Mouse (Mus musculus): Measurements from ENCODE around the gene Sgms1. TPM values are rescaled to one million over a fixed set of nuclear protein-coding genes. Genes with fewer than 3 reads are reported as not detected.
"Not testable (repeated sequence)": the region's sequence is repeated elsewhere in the genome, so short reads cannot be mapped to it uniquely, and the experiment has no call there.

Sgms1 gene
- polyA plus RNA-seq, 1 experiment = 15.8 TPM

DNA sequence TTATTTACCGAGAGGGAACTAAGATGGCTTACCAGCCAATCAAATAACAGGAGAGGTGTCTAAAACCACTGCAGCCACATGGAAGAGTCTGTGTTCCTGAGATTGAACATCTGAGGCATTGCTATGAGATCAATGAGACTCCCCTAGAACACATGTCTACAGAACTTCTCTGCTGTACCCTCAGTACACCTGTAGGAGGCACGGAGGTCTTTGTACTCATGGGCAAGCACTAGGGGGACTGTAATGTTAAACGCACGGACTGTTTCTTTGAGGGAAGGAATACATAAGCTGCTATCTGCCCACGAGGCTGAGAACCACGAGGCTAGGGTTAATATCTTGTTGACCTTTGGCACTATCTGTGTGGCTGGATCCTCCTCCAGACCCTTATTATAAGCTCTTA, 237.0 kb downstream of the Sgms1 start:
- WGBS = 81% methylated on average over 6 of the region's 6 CpGs
- no peak for DNase-seq (ENCODE audit: low read depth in 1 of 2, low spot score in 2 of 2)
- H3K36me3 ChIP-seq (ENCODE audit: control insufficient read depth, insufficient read depth, low read length) = peaks cover 15% of the 10 kb centered on the region
- H3K4me3 ChIP-seq (ENCODE audit: extremely low read depth, insufficient read depth, insufficient read length) = no peak overlapping the region
- no peaks in the 10 kb centered on the region for H3K27me3 ChIP-seq (ENCODE audit: control insufficient read depth, insufficient read depth, low read length)
- TF ChIP-seq POLR2A (IDR thresholded peaks at IDR 0.05; ENCODE audit: low read depth, low read length) (no peak), CTCF (IDR thresholded peaks at IDR 0.05; ENCODE audit: extremely low read depth, insufficient read depth, insufficient read length, insufficient replicate concordance) (no peak)
- no peak overlapping the region for H3K27ac ChIP-seq (ENCODE audit: insufficient read depth, low read length)
- H3K4me1 ChIP-seq (ENCODE audit: control insufficient read depth, insufficient read depth, insufficient read length) = no peaks in the 10 kb centered on the region

- DNase-seq (ENCODE audit: low read depth in 1 of 2, low spot score in 2 of 2) = no peak
- TF ChIP-seq CTCF (IDR thresholded peaks at IDR 0.05; ENCODE audit: extremely low read depth, insufficient read depth, insufficient read length, insufficient replicate concordance) (no peak), POLR2A (IDR thresholded peaks at IDR 0.05; ENCODE audit: low read depth, low read length) (no peak)
- WGBS = 61% methylated on average over 5 of the region's 5 CpGs
- no peaks in the 10 kb centered on the region for H3K27me3 ChIP-seq (ENCODE audit: control insufficient read depth, insufficient read depth, low read length)
- H3K4me3 ChIP-seq (ENCODE audit: extremely low read depth, insufficient read depth, insufficient read length) = no peak overlapping the region
- no peak overlapping the region for H3K27ac ChIP-seq (ENCODE audit: insufficient read depth, low read length)
- H3K4me1 ChIP-seq (ENCODE audit: control insufficient read depth, insufficient read depth, insufficient read length) = no peaks in the 10 kb centered on the region
- H3K36me3 ChIP-seq (ENCODE audit: control insufficient read depth, insufficient read depth, low read length) = peaks cover 11% of the 10 kb centered on the region
Measured at GRCm38 (mm10) chr19:32148710-32149109, 240.8 kb downstream of the Sgms1 start.

- Histone ChIP-seq H3K4me3 (ENCODE audit: extremely low read depth, insufficient read depth, insufficient read length) (no peak overlapping the region), H3K36me3 (ENCODE audit: control insufficient read depth, insufficient read depth, low read length) (peaks cover 11% of the 10 kb centered on the region), H3K4me1 (ENCODE audit: control insufficient read depth, insufficient read depth, insufficient read length) (no peaks in the 10 kb centered on the region), H3K27ac (ENCODE audit: insufficient read depth, low read length) (no peak overlapping the region), H3K27me3 (ENCODE audit: control insufficient read depth, insufficient read depth, low read length) (no peaks in the 10 kb centered on the region)
- TF ChIP-seq POLR2A (IDR thresholded peaks at IDR 0.05; ENCODE audit: low read depth, low read length) (no peak), CTCF (IDR thresholded peaks at IDR 0.05; ENCODE audit: extremely low read depth, insufficient read depth, insufficient read length, insufficient replicate concordance) (no peak)
- 96% methylated on average over 6 of the region's 6 CpGs for WGBS
- DNase-seq (ENCODE audit: low read depth in 1 of 2, low spot score in 2 of 2) = no peak
Measured at GRCm38 (mm10) chr19:32142383-32142782, 247.1 kb downstream of the Sgms1 start.

- H3K36me3 ChIP-seq (ENCODE audit: control insufficient read depth, insufficient read depth, low read length) = peaks cover 10% of the 10 kb centered on the region
- H3K4me3 ChIP-seq (ENCODE audit: extremely low read depth, insufficient read depth, insufficient read length) = no peak overlapping the region
- H3K27me3 ChIP-seq (ENCODE audit: control insufficient read depth, insufficient read depth, low read length) = no peaks in the 10 kb centered on the region
- WGBS = 37% methylated on average over 14 of the region's 14 CpGs
- H3K27ac ChIP-seq (ENCODE audit: insufficient read depth, low read length) = no peak overlapping the region
- TF ChIP-seq POLR2A (IDR thresholded peaks at IDR 0.05; ENCODE audit: low read depth, low read length) (no peak), CTCF (IDR thresholded peaks at IDR 0.05; ENCODE audit: extremely low read depth, insufficient read depth, insufficient read length, insufficient replicate concordance) (no peak)
- H3K4me1 ChIP-seq (ENCODE audit: control insufficient read depth, insufficient read depth, insufficient read length) = no peaks in the 10 kb centered on the region
- DNase-seq (ENCODE audit: low read depth in 1 of 2, low spot score in 2 of 2) = no peak
Measured at GRCm38 (mm10) chr19:32138361-32139088, 251.0 kb downstream of the Sgms1 start.

- no peak overlapping the region for H3K4me3 ChIP-seq (ENCODE audit: extremely low read depth, insufficient read depth, insufficient read length)
Measured at GRCm38 (mm10) chr19:32137904-32138303, 251.6 kb downstream of the Sgms1 start.

GRCm38 (mm10) chr19:32136888-32137625, 252.5 kb downstream of the Sgms1 start:
- WGBS = 89% methylated on average over 4 of the region's 4 CpGs
- Histone ChIP-seq H3K36me3 (ENCODE audit: control insufficient read depth, insufficient read depth, low read length) (peaks cover 7% of the 10 kb centered on the region), H3K4me1 (ENCODE audit: control insufficient read depth, insufficient read depth, insufficient read length) (no peaks in the 10 kb centered on the region), H3K27me3 (ENCODE audit: control insufficient read depth, insufficient read depth, low read length) (no peaks in the 10 kb centered on the region), H3K27ac (ENCODE audit: insufficient read depth, low read length) (no peak overlapping the region), H3K4me3 (ENCODE audit: extremely low read depth, insufficient read depth, insufficient read length) (no peak overlapping the region)
- TF ChIP-seq POLR2A (IDR thresholded peaks at IDR 0.05; ENCODE audit: low read depth, low read length) = no peak
- TF ChIP-seq CTCF (IDR thresholded peaks at IDR 0.05; ENCODE audit: extremely low read depth, insufficient read depth, insufficient read length, insufficient replicate concordance) = no peak
- no peak for DNase-seq (ENCODE audit: low read depth in 1 of 2, low spot score in 2 of 2)

More at GRCm38 (mm10) chr19:32137904-32138303, 251.6 kb downstream of the Sgms1 start:
- Histone ChIP-seq H3K36me3 (ENCODE audit: control insufficient read depth, insufficient read depth, low read length) (peaks cover 9% of the 10 kb centered on the region), H3K27ac (ENCODE audit: insufficient read depth, low read length) (no peak overlapping the region), H3K4me1 (ENCODE audit: control insufficient read depth, insufficient read depth, insufficient read length) (no peaks in the 10 kb centered on the region), H3K27me3 (ENCODE audit: control insufficient read depth, insufficient read depth, low read length) (no peaks in the 10 kb centered on the region)
- no peak for TF ChIP-seq CTCF (IDR thresholded peaks at IDR 0.05; ENCODE audit: extremely low read depth, insufficient read depth, insufficient read length, insufficient replicate concordance)
- TF ChIP-seq POLR2A (IDR thresholded peaks at IDR 0.05; ENCODE audit: low read depth, low read length) = no peak
- DNase-seq (ENCODE audit: low read depth in 1 of 2, low spot score in 2 of 2) = no peak
- WGBS = 77% methylated on average over 5 of the region's 5 CpGs

DNA sequence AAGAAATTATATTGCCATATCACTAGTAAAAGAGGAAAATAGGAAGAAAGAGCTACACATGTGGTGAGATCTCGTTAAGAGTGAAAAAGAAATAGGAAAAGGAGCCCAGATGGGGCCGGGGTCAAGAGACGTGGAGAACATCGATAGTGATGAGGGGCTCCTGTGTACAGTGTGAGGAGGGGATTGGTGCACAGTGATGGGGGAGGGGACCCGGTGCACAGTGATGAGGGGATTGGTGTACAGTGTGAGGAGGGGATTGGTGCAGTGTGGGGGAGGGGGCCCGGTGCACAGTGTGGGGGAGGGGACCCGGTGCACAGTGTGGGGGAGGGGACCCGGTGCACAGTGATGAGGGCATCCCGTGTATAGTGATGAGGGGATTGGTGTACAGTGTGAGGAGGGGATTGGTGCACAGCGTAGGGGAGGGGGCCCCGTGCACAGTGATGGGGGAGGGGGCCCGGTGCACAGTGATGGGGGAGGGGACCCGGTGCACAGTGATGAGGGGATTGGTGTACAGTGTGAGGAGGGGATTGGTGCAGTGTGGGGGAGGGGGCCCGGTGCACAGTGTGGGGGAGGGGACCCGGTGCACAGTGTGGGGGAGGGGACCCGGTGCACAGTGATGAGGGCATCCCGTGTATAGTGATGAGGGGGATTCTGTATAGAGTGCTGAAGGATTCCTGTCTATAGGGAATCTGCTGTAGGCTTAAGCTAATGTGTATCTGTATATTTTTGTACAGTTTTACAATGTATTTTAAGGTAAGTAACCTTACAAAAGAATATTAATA, 257.6 kb downstream of the Sgms1 start:
- not testable (repeated sequence) for DNase-seq (ENCODE audit: low read depth in 1 of 2, low spot score in 2 of 2); H3K4me3 ChIP-seq (ENCODE audit: extremely low read depth, insufficient read depth, insufficient read length); H3K4me1 ChIP-seq (ENCODE audit: control insufficient read depth, insufficient read depth, insufficient read length); H3K27ac ChIP-seq (ENCODE audit: insufficient read depth, low read length); H3K27me3 ChIP-seq (ENCODE audit: control insufficient read depth, insufficient read depth, low read length)
- WGBS = 92% methylated on average over 16 of the region's 17 CpGs
- H3K36me3 ChIP-seq (ENCODE audit: control insufficient read depth, insufficient read depth, low read length) = peaks cover 16% of the 10 kb centered on the region
